Mouse (Mus musculus) liver, embryonic 14.5 days (tissue): ENCODE measurements around the gene Ankmy2.

Experiments
- CTCF ChIP-seq: IDR thresholded peaks from 2 replicates; pipeline ENCODE4 v1.5.1; 2016; ENCODE audit warnings: antibody characterized with exemption, low read depth, control low read depth
- EP300 ChIP-seq: IDR thresholded peaks from 2 replicates; pipeline ENCODE4 v1.6.1; 2016; ENCODE audit warnings: antibody characterized with exemption, low read depth

- TF ChIP-seq EP300 (no peak), CTCF (no peak)
Measured at GRCm38 (mm10) chr12:36224392-36224791, 67.5 kb downstream of the Ankmy2 start.
